Mouse (Mus musculus) liver, embryonic 14.5 days (tissue): ENCODE results near the gene Myl10. TPM values are rescaled to one million over a fixed set of nuclear protein-coding genes. Genes with fewer than 3 reads are reported as not detected.

Source experiments
- ATAC-seq: fragments of 200-750 bp; cut with Nextera tagmentation; 2 replicates; pipeline ENCODE4 v1.8.0; 2017; ENCODE audit warnings: moderate number of reproducible peaks, mild to moderate bottlenecking, moderate library complexity; ENCODE audit not compliant: insufficient read depth
- DNase-seq, 3 experiments: peaks; one replicate each; pipeline ENCODE4 v3.0.0-alpha.2; 2012 to 2013; ENCODE audit warnings: low read depth in 3 of 3, low spot score in 3 of 3
- H3K27ac ChIP-seq: fragments of 300-500 bp; sonication (generic); 2 replicates; pipeline ENCODE4 v1.5.1; 2014; ENCODE audit warnings: moderate library complexity, mild to moderate bottlenecking, control low read depth, inconsistent platforms
- H3K27me3 ChIP-seq: fragments of 300-500 bp; sonication (generic); 2 replicates; pipeline ENCODE4 v1.6.1; 2014; ENCODE audit warnings: mild to moderate bottlenecking, low read length, moderate library complexity; ENCODE audit not compliant: control insufficient read depth, insufficient read depth
- H3K36me3 ChIP-seq: fragments of 300-500 bp; sonication (generic); replicated peaks from 2 replicates; pipeline ENCODE4 v1.6.1; 2014; ENCODE audit warnings: low read depth; ENCODE audit not compliant: control insufficient read depth, insufficient read depth
- H3K4me1 ChIP-seq, 2 experiments: fragments of 200-500 bp in 1 of 2; fragments of 300-500 bp in 1 of 2; sonication (generic) in 1 of 2; replicated peaks; 2 replicates each; pipeline ENCODE4 v1.6.1; 2012 to 2014; ENCODE audit warnings: antibody characterized with exemption in 1 of 2, inconsistent platforms in 1 of 2, low read length in 1 of 2; ENCODE audit not compliant: control insufficient read depth in 2 of 2, insufficient read depth in 2 of 2
- H3K4me2 ChIP-seq: fragments of 300-500 bp; sonication (generic); 2 replicates; pipeline ENCODE4 v1.6.1; 2014; ENCODE audit warnings: low read depth, mild to moderate bottlenecking, control low read depth, moderate library complexity
- H3K4me3 ChIP-seq, 2 experiments: fragments of 200-500 bp in 1 of 2; fragments of 300-500 bp in 1 of 2; sonication (generic) in 1 of 2; 2 replicates each; pipeline ENCODE4 v1.5.1; 2012 to 2014; ENCODE audit warnings: low read depth in 2 of 2, low read length in 2 of 2, mild to moderate bottlenecking in 2 of 2, control low read depth in 1 of 2, inconsistent platforms in 1 of 2, moderate library complexity in 1 of 2; ENCODE audit not compliant: insufficient read depth in 1 of 2
- H3K9ac ChIP-seq: fragments of 300-500 bp; sonication (generic); replicated peaks from 2 replicates; pipeline ENCODE4 v1.6.1; 2014; ENCODE audit warnings: mild to moderate bottlenecking, control low read depth, moderate library complexity
- H3K9me3 ChIP-seq: fragments of 300-500 bp; sonication (generic); 2 replicates; pipeline ENCODE4 v1.6.1; 2016; ENCODE audit warnings: low read length, mixed read lengths; ENCODE audit not compliant: control insufficient read depth
- CTCF ChIP-seq: IDR thresholded peaks from 2 replicates; pipeline ENCODE4 v1.5.1; 2016; ENCODE audit warnings: antibody characterized with exemption, low read depth, control low read depth
- EP300 ChIP-seq: IDR thresholded peaks from 2 replicates; pipeline ENCODE4 v1.6.1; 2016; ENCODE audit warnings: antibody characterized with exemption, low read depth
- WGBS: fragments of 180-500 bp; shearing (Covaris S2); extraction: QIAGEN DNeasy Blood & Tissue Kit; methylation state at CpG from one replicate; pipeline ENCODE4 v1.1.7; 2014; ENCODE audit not compliant: insufficient replicate concordance; 5-methylcytosine and 5-hydroxymethylcytosine counted together
- polyA plus RNA-seq, 2 experiments: library from polyadenylated mRNA; depleted of rRNA in 1 of 2; stranded (reverse) in 1 of 2; unstranded in 1 of 2; fragments of >200 nt; fragmentation: Nextera tagmentation in 1 of 2; extraction: Ambion mirVana in 1 of 2; gene quantifications; 2 replicates each; pipeline versions ENCODE4 v1.2.1 to v1.2.3; 2012 to 2014

The Myl10 gene
- polyA plus RNA-seq, 2 experiments: not detected

GRCm38 (mm10) chr5:136676315-136677030 is 16.5 kb upstream of the Myl10 start:
- no peak overlapping the region for H3K27ac ChIP-seq
- no peaks in the 10 kb centered on the region for H3K36me3 ChIP-seq
- no peaks in the 10 kb centered on the region for H3K4me1 ChIP-seq
- TF ChIP-seq EP300 (no peak), CTCF (no peak)
- H3K9me3 ChIP-seq: no peaks in the 10 kb centered on the region
- ATAC-seq: no peak
- DNase-seq: no peak
- no peak overlapping the region for H3K9ac ChIP-seq
- no peak overlapping the region for H3K4me3 ChIP-seq
- H3K4me2 ChIP-seq: no peak overlapping the region
- H3K27me3 ChIP-seq: no peaks in the 10 kb centered on the region
- WGBS: 74% methylated on average over 18 of the region's 18 CpGs

GRCm38 (mm10) chr5:136678840-136679348 is 14.1 kb upstream of the Myl10 start:
- TF ChIP-seq EP300 (no peak), CTCF (no peak)
- H3K27ac ChIP-seq: no peak overlapping the region
- no peaks in the 10 kb centered on the region for H3K9me3 ChIP-seq
- 52% methylated on average over 6 of the region's 6 CpGs for WGBS
- no peaks in the 10 kb centered on the region for H3K4me1 ChIP-seq
- H3K4me2 ChIP-seq: no peak overlapping the region
- H3K36me3 ChIP-seq: no peaks in the 10 kb centered on the region
- ATAC-seq (no peak), DNase-seq (no peak)
- H3K9ac ChIP-seq: no peak overlapping the region
- no peak overlapping the region for H3K4me3 ChIP-seq
- no peaks in the 10 kb centered on the region for H3K27me3 ChIP-seq

- Histone ChIP-seq H3K4me1 (no peaks in the 10 kb centered on the region), H3K9me3 (no peaks in the 10 kb centered on the region), H3K27ac (no peak overlapping the region), H3K27me3 (no peaks in the 10 kb centered on the region), H3K9ac (no peak overlapping the region), H3K4me3 (no peak overlapping the region), H3K4me2 (no peak overlapping the region), H3K36me3 (no peaks in the 10 kb centered on the region)
- 57% methylated on average over 4 of the region's 4 CpGs for WGBS
- DNase-seq: no peak
- TF ChIP-seq EP300 (no peak), CTCF (no peak)
- ATAC-seq: no peak
Observed at GRCm38 (mm10) chr5:136686349-136686748, 6.6 kb upstream of the Myl10 start.

GRCm38 (mm10) chr5:136687561-136687960 is 5.4 kb upstream of the Myl10 start:
- ATAC-seq (no peak), DNase-seq (no peak)
- H3K9me3 ChIP-seq: no peaks in the 10 kb centered on the region
- no peak for TF ChIP-seq CTCF
- 49% methylated on average over 7 of the region's 7 CpGs for WGBS
- H3K9ac ChIP-seq: no peak overlapping the region
- H3K4me2 ChIP-seq: no peak overlapping the region
- H3K4me1 ChIP-seq: no peaks in the 10 kb centered on the region
- H3K36me3 ChIP-seq: no peaks in the 10 kb centered on the region
- no peak overlapping the region for H3K4me3 ChIP-seq
- H3K27me3 ChIP-seq: no peaks in the 10 kb centered on the region
- H3K27ac ChIP-seq: no peak overlapping the region

- Histone ChIP-seq H3K27me3 (no peaks in the 10 kb centered on the region), H3K27ac (no peak overlapping the region), H3K9ac (no peak overlapping the region), H3K9me3 (no peaks in the 10 kb centered on the region), H3K36me3 (no peaks in the 10 kb centered on the region), H3K4me1 (no peaks in the 10 kb centered on the region), H3K4me2 (no peak overlapping the region), H3K4me3 (no peak overlapping the region)
- TF ChIP-seq EP300 (no peak), CTCF (no peak)
- no peak for ATAC-seq
- no peak for DNase-seq
- WGBS: 50% methylated on average over 6 of the region's 6 CpGs
Observed at GRCm38 (mm10) chr5:136688841-136689240, 4.1 kb upstream of the Myl10 start.
